Mouse (Mus musculus) testis, adult 2 months (tissue): ENCODE results near the gene Myt1l.

Experiments used
- CTCF ChIP-seq: fragments of 200-500 bp; IDR thresholded peaks from 2 replicates; pipeline ENCODE4 v1.5.1; 2012; ENCODE audit warnings: low read depth, mild to moderate bottlenecking, inconsistent platforms, low read length, moderate library complexity; ENCODE audit not compliant: control insufficient read depth, insufficient read depth, insufficient replicate concordance
- POLR2A ChIP-seq: fragments of 200-500 bp; IDR thresholded peaks from 2 replicates; pipeline ENCODE4 v1.6.1; 2012; ENCODE audit warnings: low read depth, mild to moderate bottlenecking, inconsistent platforms, low read length, moderate library complexity; ENCODE audit not compliant: control insufficient read depth

DNA sequence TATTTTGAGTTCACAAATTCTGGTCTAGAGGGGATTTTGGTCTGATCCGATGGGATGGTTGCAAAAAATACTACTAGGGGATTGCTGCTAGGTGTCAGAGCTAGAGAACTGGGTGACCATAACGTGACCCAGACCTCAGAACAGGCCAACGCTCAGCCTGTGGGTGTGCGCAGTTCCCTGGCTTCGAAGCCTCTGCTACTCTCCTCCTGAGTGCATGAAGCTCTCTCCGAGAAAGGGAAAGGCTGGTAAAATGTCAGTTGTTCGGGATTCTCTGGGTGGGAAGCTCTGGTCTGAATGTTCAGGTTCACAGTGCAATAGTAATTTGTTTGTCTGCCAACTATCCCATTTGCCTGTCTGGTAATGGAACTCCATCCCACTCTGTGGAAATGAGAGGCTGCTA lies 116.5 kb downstream of the Myt1l start:
- TF ChIP-seq CTCF = no peak
- no peak for TF ChIP-seq POLR2A
